Mouse (Mus musculus) T-helper 2 cell (primary cell): Measurements from ENCODE around the gene B4galt7.
"Not testable (repeated sequence)": the region's sequence is repeated elsewhere in the genome, so short reads cannot be mapped to it uniquely, and the experiment has no call there.

Experiments
- in situ Hi-C: fragments of 300-600 bp; cut with MboI, MseI; formaldehyde crosslinking; loops from one replicate; pipeline ENCODE4 v1.15.1; 2025; ENCODE audit warnings: high pct_unique_total_duplicates

B4galt7 gene

DNA sequence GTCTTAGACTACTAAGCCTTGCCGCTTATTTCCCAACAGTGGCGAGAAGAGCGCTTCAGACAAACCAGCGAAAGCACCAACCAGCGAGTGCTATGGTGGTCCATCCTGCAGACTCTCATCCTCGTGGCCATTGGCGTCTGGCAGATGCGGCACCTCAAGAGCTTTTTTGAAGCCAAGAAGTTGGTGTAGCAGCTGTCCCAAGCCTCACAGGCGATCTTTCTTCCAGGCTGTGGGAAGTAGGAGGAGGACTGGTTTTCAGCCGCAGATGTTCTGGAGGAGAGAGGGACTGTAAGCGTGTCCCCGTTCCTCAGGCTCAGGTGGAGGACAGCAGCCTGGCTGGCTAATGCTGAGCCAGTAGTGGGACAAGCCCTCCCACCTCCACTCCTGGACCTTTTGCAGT lies 2.9 kb upstream of the B4galt7 start:
- in situ Hi-C loops = no loop called here

DNA sequence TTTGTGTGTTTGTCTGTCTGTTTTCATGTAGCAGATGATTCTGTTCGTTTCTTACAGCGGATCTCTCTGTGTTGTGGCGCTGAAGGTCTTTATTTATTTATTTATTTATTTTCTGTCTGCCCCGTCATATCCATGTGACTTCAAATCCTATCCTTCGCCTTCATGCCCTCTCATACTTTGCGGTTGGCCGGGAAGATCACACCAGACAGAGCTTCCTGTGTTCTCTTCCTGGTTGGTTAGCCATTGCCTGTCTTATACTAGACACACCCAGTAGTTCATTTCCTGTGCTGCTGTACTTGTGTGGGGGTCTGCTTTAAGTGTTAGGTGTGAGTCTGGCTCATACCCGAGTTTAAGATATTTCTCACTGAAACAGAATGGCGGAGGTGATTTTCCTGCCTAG lies 961 bp downstream of the B4galt7 start:
- in situ Hi-C loops = loop anchor here (5.0 kb wide), 1 partner anchor 42 kb away; no protein-coding TSS in a partner anchor

- in situ Hi-C loops = loop anchor here (5.0 kb wide), 1 partner anchor 41 kb away; no protein-coding TSS in a partner anchor
Measured at GRCm38 (mm10) chr13:55601611-55602010, 1.9 kb downstream of the B4galt7 start.

DNA sequence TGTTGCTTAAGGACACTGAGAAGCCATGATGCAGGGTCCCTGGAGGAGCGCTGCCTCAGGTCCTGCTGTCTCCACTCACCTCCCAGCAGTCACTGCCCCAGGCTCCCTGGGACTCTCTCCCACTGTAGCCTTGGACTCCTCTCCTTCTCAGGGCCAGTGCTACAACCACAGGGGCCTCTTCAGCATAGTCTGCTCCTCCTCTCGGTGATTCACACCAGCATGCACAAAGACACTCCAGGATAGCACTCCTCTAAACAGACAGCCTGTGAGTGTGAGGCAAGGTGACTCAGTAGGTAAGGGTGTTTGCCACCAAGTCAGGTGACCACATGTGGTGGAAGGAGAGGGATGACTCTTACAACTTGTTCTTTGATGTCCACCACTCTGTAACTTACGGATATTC lies 4.9 kb downstream of the B4galt7 start:
- in situ Hi-C loops = loop anchor here (5.0 kb wide), 1 partner anchor 38 kb away; no protein-coding TSS in a partner anchor

GRCm38 (mm10) chr13:55606899-55607623 lies 7.4 kb downstream of the B4galt7 start:
- in situ Hi-C loops = no loop called here

- in situ Hi-C loops = no loop called here
Measured at GRCm38 (mm10) chr13:55607624-55608006, 7.9 kb downstream of the B4galt7 start.

DNA sequence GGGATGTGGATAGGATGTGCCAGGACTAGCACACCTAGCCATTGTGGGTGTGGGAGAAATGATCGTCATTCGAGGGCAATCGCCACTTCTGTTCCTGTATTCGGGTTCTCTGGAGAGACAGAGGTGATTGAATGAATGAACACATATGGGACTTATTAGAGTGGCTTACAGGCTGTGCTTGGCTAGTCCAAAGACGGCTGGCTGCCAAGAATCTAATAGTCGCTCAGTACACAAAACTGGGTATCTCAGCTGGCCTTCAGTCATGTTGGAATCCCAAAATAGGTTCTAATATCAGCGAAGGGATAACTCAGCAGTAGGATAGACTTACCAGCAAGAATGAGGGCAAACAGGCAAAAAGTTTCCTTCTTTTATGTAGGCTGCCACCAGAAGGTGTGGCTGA lies 12.3 kb downstream of the B4galt7 start:
- in situ Hi-C loops = no loop called here

GRCm38 (mm10) chr13:55613471-55613870 lies 13.8 kb downstream of the B4galt7 start:
- in situ Hi-C loops = no loop called here

- in situ Hi-C loops = no loop called here
Measured at GRCm38 (mm10) chr13:55619328-55619727, 19.6 kb downstream of the B4galt7 start.

DNA sequence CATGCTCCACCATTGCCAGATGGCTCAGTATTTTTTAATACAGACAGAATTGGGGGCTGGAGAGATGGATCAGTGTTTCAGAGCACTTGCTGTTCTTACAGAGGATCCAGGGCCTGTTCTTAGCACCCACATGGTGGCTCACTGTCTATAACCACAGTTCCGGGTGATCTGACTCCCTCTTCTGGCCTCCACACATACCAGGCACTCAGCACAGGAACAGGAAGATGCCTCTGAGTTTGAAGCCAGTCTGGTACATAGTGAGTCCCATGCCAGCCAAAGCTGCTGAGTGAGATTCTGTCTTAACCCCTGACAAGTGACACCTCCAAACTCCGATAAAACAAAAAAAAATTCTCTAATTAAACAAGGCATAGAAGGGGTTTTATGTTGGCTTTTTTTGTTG lies 20.6 kb downstream of the B4galt7 start:
- in situ Hi-C loops = no loop called here

DNA sequence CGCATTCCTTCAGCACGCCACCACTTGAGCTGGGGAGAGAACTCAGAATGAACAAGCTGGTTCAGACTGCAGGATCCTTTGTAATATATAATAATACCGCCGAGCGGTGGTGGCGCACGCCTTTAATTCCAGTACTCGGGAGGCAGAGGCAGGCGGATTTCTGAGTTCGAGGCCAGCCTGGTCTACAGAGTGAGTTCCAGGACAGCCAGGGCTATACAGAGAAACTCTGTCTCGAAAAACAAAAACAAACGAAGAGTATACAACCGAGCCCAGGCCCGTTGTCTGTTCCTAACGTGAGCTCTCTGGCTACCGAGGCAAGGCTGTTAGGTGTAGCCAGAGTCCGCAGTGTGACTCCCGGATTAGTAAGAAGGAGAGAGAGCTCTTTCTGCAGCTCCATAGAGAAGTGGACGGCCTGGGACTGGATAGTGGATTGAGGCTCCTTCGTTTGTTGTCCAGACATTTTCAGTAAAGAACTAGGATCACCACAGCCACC lies 22.5 kb downstream of the B4galt7 start:
- in situ Hi-C loops = not testable (repeated sequence)

DNA sequence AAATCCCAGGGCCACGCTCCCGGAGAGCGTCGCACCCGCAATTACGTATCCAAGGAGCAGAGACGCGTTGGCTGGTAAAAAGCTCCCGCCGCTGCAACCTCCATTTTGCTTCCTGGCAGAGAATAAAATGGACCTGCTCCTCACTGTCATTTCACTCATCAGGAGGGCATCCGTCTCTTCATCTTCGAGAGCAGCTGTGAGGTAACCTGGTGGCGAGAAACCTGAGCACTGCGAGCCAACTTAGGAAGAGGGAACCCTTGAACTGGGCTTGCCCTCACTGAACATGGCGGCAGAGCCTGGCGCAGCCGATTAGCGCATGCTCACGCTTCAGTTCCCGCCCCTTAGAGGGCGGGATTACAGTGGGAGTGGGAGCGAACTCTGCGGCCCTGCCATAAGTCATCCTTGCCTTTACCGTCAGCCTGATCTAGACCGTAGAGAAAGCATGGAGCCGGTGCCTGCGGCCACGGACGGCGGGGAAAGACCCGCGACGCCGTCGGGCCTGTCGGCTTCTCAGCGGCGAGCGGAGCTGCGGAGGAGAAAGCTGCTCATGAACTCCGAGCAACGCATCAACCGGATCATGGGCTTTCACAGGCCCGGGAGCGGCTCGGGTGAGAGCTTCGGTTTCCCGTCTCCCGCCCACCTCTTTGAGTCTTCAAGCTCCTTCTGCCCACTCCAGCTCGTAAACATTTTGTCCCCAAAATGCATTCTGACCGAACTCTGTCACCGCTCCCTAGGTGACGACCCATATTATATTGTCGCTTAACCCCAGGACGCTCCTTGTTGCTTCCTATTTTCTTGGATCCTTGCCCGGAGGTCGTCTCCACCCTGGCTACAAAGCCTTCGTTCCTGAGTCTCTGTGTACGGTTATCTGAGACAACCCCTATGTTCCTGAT lies 23.2 kb downstream of the B4galt7 start, which contains the start of gene Caml:
Caml (plus strand) TSS at position 357 of the 893 bp plus-strand sequence.
- in situ Hi-C loops = no loop called here

DNA sequence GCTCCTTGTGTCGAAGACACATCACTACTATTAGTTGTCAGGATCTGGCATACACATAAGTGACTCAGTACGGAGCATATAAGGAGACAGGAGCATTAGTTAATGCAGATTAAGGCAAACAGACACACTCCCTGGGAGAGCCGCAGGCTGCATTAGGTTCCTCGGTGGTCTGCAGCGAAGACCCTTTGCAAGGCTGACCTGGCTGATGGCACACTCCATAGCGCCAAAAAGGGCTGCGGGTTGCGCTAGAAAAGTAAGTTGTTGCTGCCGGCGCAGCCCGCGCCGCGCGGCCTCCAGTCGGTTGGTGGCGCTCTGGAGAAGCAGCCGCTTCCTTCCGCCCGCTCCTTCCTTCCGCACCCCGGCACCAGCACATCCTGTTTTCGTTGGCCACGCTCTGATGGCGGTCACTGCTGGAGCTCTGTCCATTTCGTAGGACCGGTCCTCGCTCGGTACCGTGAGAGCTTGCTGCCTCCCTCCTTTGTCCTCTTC lies 35.0 kb downstream of the B4galt7 start, which contains the start of gene Ddx46:
Ddx46 (plus strand) TSS at position 389 of the 489 bp plus-strand sequence.
- in situ Hi-C loops = no loop called here

- in situ Hi-C loops = no loop called here
Measured at GRCm38 (mm10) chr13:55635146-55635571, 35.5 kb downstream of the B4galt7 start.

GRCm38 (mm10) chr13:55636185-55636983 lies 36.7 kb downstream of the B4galt7 start:
- in situ Hi-C loops = no loop called here

DNA sequence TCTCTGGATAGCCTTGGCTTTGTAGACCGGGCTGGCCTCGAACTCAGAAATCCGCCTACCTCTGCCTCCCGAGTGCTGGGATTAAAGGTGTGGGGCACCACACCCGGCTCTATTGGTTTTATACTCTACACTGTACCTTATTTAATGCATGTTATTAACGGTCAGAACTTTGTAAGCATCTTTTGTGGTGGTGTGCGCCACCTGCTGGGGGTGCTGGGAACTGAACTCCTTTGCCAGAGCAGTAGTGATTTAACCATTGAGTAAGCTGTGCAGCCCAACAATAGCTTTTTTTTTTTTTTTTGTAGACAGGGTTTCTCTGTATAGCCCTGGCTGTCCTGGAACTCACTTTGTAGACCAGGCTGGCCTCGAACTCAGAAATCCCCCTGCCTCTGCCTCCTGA lies 40.8 kb downstream of the B4galt7 start:
- in situ Hi-C loops = loop anchor here (5.0 kb wide), 1 partner anchor 38 kb away; no protein-coding TSS in a partner anchor

GRCm38 (mm10) chr13:55644525-55644924 lies 44.8 kb downstream of the B4galt7 start:
- in situ Hi-C loops = loop anchor here (5.0 kb wide), 1 partner anchor 42 kb away; no protein-coding TSS in a partner anchor

DNA sequence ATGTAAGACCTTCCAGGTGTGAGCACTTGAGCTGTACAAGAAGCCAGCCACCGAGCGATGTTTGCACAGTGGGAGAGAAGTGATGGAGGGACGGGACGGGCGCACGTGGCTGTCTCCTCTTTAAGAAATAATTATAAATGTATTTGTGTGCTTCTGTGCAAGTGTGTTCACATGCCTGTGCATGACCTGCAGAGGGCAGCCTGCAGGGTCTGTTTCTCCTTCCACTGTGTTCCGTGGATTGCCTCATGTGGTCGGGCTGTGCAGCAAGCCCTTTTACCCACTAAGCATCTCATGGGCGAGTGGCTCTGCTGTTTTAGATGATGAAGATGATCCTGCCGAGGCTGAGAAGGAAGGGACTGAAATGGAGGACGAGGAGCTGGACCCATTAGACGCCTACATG lies 50.4 kb downstream of the B4galt7 start:
- in situ Hi-C loops = no loop called here

GRCm38 (mm10) chr13:55650980-55651379 lies 51.3 kb downstream of the B4galt7 start:
- in situ Hi-C loops = no loop called here
